Mouse (Mus musculus): ENCODE data around the gene Rab3d. TPM values are rescaled to one million over a fixed set of nuclear protein-coding genes. Genes with fewer than 3 reads are reported as not detected.
A peak's percentile ranks its signal among the peaks of the same experiment; 100 is the strongest.

The Rab3d gene
- polyA plus RNA-seq (2012; rRNA removed), result 48.9 and 86.7 TPM in 2 replicates

GRCm38 (mm10) chr9:21918035-21918592 lies at the start of gene Rab3d:
TSS of gene Rab3d (minus strand) at chr9:21918192.
- peak within 1 kb of the TSS; percentile 70 for H3K4me3 ChIP-seq (ENCODE audit: low read depth, low read length)
- TF ChIP-seq POLR2A (IDR thresholded peaks at IDR 0.05; ENCODE audit: low read depth, low read length) (peak; percentile 11; the same call in 1 of the 2 replicates), CTCF (IDR thresholded peaks at IDR 0.05; ENCODE audit: extremely low read depth, insufficient read length, insufficient replicate concordance, low read depth, low read length) (no peak)
- no peaks in the 10 kb centered on the region for H3K27me3 ChIP-seq (ENCODE audit: control insufficient read depth, insufficient read depth, low read length)
- H3K27ac ChIP-seq (ENCODE audit: insufficient read depth, low read depth, low read length), result peak within 1 kb of the TSS; percentile 45
- peaks cover 9% of the 10 kb centered on the region for H3K4me1 ChIP-seq (ENCODE audit: control insufficient read depth, insufficient read depth, insufficient read length, low read length)
- under 1% methylated on average over 36 of the region's 36 CpGs for WGBS
- H3K36me3 ChIP-seq (ENCODE audit: control insufficient read depth, insufficient read depth, low read length), result peaks cover 1% of the 10 kb centered on the region; the same call in 1 of the 2 replicates

GRCm38 (mm10) chr9:21963417-21963816 lies 45.4 kb upstream of the Rab3d start, which contains the start of gene Epor:
TSS of gene Epor (minus strand) at chr9:21963506.
- Histone ChIP-seq H3K4me1 (ENCODE audit: control insufficient read depth, insufficient read depth, insufficient read length, low read length) (peaks cover 15% of the 10 kb centered on the region), H3K4me3 (ENCODE audit: low read depth, low read length) (peak within 1 kb of the TSS; percentile 57), H3K27me3 (ENCODE audit: control insufficient read depth, insufficient read depth, low read length) (peaks cover 32% of the 10 kb centered on the region), H3K27ac (ENCODE audit: insufficient read depth, low read depth, low read length) (no peak within 1 kb of the TSS), H3K36me3 (ENCODE audit: control insufficient read depth, insufficient read depth, low read length) (no peaks in the 10 kb centered on the region)
- 42% methylated on average over 8 of the region's 8 CpGs for WGBS
- TF ChIP-seq CTCF (IDR thresholded peaks at IDR 0.05; ENCODE audit: extremely low read depth, insufficient read length, insufficient replicate concordance, low read depth, low read length), result no peak
- TF ChIP-seq POLR2A (IDR thresholded peaks at IDR 0.05; ENCODE audit: low read depth, low read length), result no peak

- Histone ChIP-seq H3K36me3 (ENCODE audit: control insufficient read depth, insufficient read depth, low read length) (no peaks in the 10 kb centered on the region), H3K27me3 (ENCODE audit: control insufficient read depth, insufficient read depth, low read length) (peaks cover 32% of the 10 kb centered on the region), H3K4me3 (ENCODE audit: low read depth, low read length) (peak overlapping the region; percentile 57), H3K27ac (ENCODE audit: insufficient read depth, low read depth, low read length) (no peak overlapping the region), H3K4me1 (ENCODE audit: control insufficient read depth, insufficient read depth, insufficient read length, low read length) (peaks cover 17% of the 10 kb centered on the region)
- TF ChIP-seq CTCF (IDR thresholded peaks at IDR 0.05; ENCODE audit: extremely low read depth, insufficient read length, insufficient replicate concordance, low read depth, low read length) (no peak), POLR2A (IDR thresholded peaks at IDR 0.05; ENCODE audit: low read depth, low read length) (no peak)
- WGBS, result 5% methylated on average over 34 of the region's 34 CpGs
These were observed 44.5 kb upstream of the Rab3d start for GRCm38 (mm10) chr9:21962416-21963059.

GRCm38 (mm10) chr9:21962010-21962409 lies 44.0 kb upstream of the Rab3d start:
- H3K4me1 ChIP-seq (ENCODE audit: control insufficient read depth, insufficient read depth, insufficient read length, low read length), result peaks cover 17% of the 10 kb centered on the region
- H3K27ac ChIP-seq (ENCODE audit: insufficient read depth, low read depth, low read length), result no peak overlapping the region
- peaks cover 29% of the 10 kb centered on the region for H3K27me3 ChIP-seq (ENCODE audit: control insufficient read depth, insufficient read depth, low read length)
- peak overlapping the region; percentile 57 for H3K4me3 ChIP-seq (ENCODE audit: low read depth, low read length)
- no peaks in the 10 kb centered on the region for H3K36me3 ChIP-seq (ENCODE audit: control insufficient read depth, insufficient read depth, low read length)
- TF ChIP-seq CTCF (IDR thresholded peaks at IDR 0.05; ENCODE audit: extremely low read depth, insufficient read length, insufficient replicate concordance, low read depth, low read length), result no peak
- no peak for TF ChIP-seq POLR2A (IDR thresholded peaks at IDR 0.05; ENCODE audit: low read depth, low read length)
- WGBS, result under 1% methylated on average over 15 of the region's 15 CpGs

GRCm38 (mm10) chr9:21961366-21961980 lies 43.5 kb upstream of the Rab3d start:
- H3K4me1 ChIP-seq (ENCODE audit: control insufficient read depth, insufficient read depth, insufficient read length, low read length), result peaks cover 17% of the 10 kb centered on the region
- no peaks in the 10 kb centered on the region for H3K36me3 ChIP-seq (ENCODE audit: control insufficient read depth, insufficient read depth, low read length)
- 7% methylated on average over 35 of the region's 35 CpGs for WGBS
- peaks cover 29% of the 10 kb centered on the region for H3K27me3 ChIP-seq (ENCODE audit: control insufficient read depth, insufficient read depth, low read length)
- no peak overlapping the region for H3K27ac ChIP-seq (ENCODE audit: insufficient read depth, low read depth, low read length)
- H3K4me3 ChIP-seq (ENCODE audit: low read depth, low read length), result peak overlapping the region; percentile 57
- TF ChIP-seq POLR2A (IDR thresholded peaks at IDR 0.05; ENCODE audit: low read depth, low read length), result no peak

GRCm38 (mm10) chr9:21960558-21961208 lies 42.7 kb upstream of the Rab3d start:
- Histone ChIP-seq H3K4me3 (ENCODE audit: low read depth, low read length) (no peak overlapping the region), H3K27ac (ENCODE audit: insufficient read depth, low read depth, low read length) (no peak overlapping the region)
- 25% methylated on average over 26 of the region's 26 CpGs for WGBS

GRCm38 (mm10) chr9:21960135-21960534 lies 42.1 kb upstream of the Rab3d start:
- no peak overlapping the region for H3K4me3 ChIP-seq (ENCODE audit: low read depth, low read length)
- H3K27me3 ChIP-seq (ENCODE audit: control insufficient read depth, insufficient read depth, low read length), result peaks cover 29% of the 10 kb centered on the region
- H3K27ac ChIP-seq (ENCODE audit: insufficient read depth, low read depth, low read length), result no peak overlapping the region
- no peaks in the 10 kb centered on the region for H3K36me3 ChIP-seq (ENCODE audit: control insufficient read depth, insufficient read depth, low read length)
- TF ChIP-seq POLR2A (IDR thresholded peaks at IDR 0.05; ENCODE audit: low read depth, low read length) (no peak), CTCF (IDR thresholded peaks at IDR 0.05; ENCODE audit: extremely low read depth, insufficient read length, insufficient replicate concordance, low read depth, low read length) (no peak)
- WGBS, result 66% methylated on average over 9 of the region's 9 CpGs
- peaks cover 17% of the 10 kb centered on the region for H3K4me1 ChIP-seq (ENCODE audit: control insufficient read depth, insufficient read depth, insufficient read length, low read length)

More at GRCm38 (mm10) chr9:21960558-21961208, 42.7 kb upstream of the Rab3d start:
- Histone ChIP-seq H3K27me3 (ENCODE audit: control insufficient read depth, insufficient read depth, low read length) (peaks cover 29% of the 10 kb centered on the region), H3K4me1 (ENCODE audit: control insufficient read depth, insufficient read depth, insufficient read length, low read length) (peaks cover 17% of the 10 kb centered on the region), H3K36me3 (ENCODE audit: control insufficient read depth, insufficient read depth, low read length) (no peaks in the 10 kb centered on the region)
- no peak for TF ChIP-seq CTCF (IDR thresholded peaks at IDR 0.05; ENCODE audit: extremely low read depth, insufficient read length, insufficient replicate concordance, low read depth, low read length)

All from small intestine, adult 2 months (tissue).